Mouse (Mus musculus) small intestine, adult 2 months (tissue): ENCODE results near the gene Pacrg.

Source experiments
- CTCF ChIP-seq: fragments of 200-500 bp; IDR thresholded peaks from 2 replicates; pipeline ENCODE4 v1.5.1; 2012; ENCODE audit warnings: low read depth, mild to moderate bottlenecking, control low read depth, inconsistent platforms, low read length, moderate library complexity, mixed read lengths; ENCODE audit not compliant: insufficient replicate concordance, insufficient read length; ENCODE audit errors: extremely low read depth
- POLR2A ChIP-seq: fragments of 200-500 bp; IDR thresholded peaks from 2 replicates; pipeline ENCODE4 v1.6.1; 2012; ENCODE audit warnings: low read depth, mild to moderate bottlenecking, control low read depth, inconsistent platforms, low read length, moderate library complexity

- TF ChIP-seq CTCF: no peak
- no peak for TF ChIP-seq POLR2A
These were observed 142.1 kb downstream of the Pacrg start for GRCm38 (mm10) chr17:10698041-10698440.
